Mouse (Mus musculus) heart, adult 2 months (tissue): ENCODE results near the gene Gm10643. TPM values are rescaled to one million over a fixed set of nuclear protein-coding genes. Genes with fewer than 3 reads are reported as not detected.
A peak's percentile ranks its signal among the peaks of the same experiment; 100 is the strongest.

Source experiments
- DNase-seq, 2 experiments: peaks; one replicate each; pipeline ENCODE4 v3.0.0; 2021
- H3K27ac ChIP-seq: fragments of 200-600 bp; 2 replicates; pipeline ENCODE4 v1.8.1; 2022
- H3K27me3 ChIP-seq: fragments of 200-500 bp; 2 replicates; pipeline ENCODE4 v1.6.1; 2012; ENCODE audit warnings: mild to moderate bottlenecking, low read length, inconsistent platforms, mixed read lengths; ENCODE audit not compliant: control insufficient read depth, insufficient read depth
- H3K36me3 ChIP-seq: fragments of 200-500 bp; 2 replicates; pipeline ENCODE4 v1.6.1; 2012; ENCODE audit warnings: low read length, inconsistent platforms; ENCODE audit not compliant: control insufficient read depth, insufficient read depth
- H3K4me1 ChIP-seq: fragments of 200-500 bp; 2 replicates; pipeline ENCODE4 v1.6.1; 2011; ENCODE audit warnings: low read length; ENCODE audit not compliant: control insufficient read depth, insufficient read depth
- H3K4me3 ChIP-seq: fragments of 200-600 bp; 2 replicates; pipeline ENCODE4 v1.8.1; 2022
- H3K79me2 ChIP-seq: fragments of 200-500 bp; replicated peaks from 2 replicates; pipeline ENCODE4 v1.6.1; 2012; ENCODE audit warnings: mild to moderate bottlenecking, inconsistent platforms, low read length, moderate library complexity, mixed read lengths; ENCODE audit not compliant: control insufficient read depth, insufficient read depth
- H3K9ac ChIP-seq: fragments of 200-500 bp; 2 replicates; pipeline ENCODE4 v1.6.1; 2012; ENCODE audit warnings: low read depth, mild to moderate bottlenecking, control low read depth, inconsistent platforms, low read length, mixed read lengths
- CTCF ChIP-seq: fragments of 200-600 bp; IDR thresholded peaks from 2 replicates; pipeline ENCODE4 v1.8.1; 2022; ENCODE audit warnings: antibody characterized with exemption, mild to moderate bottlenecking, moderate library complexity
- EP300 ChIP-seq: fragments of 200-500 bp; IDR thresholded peaks from 2 replicates; pipeline ENCODE4 v1.6.1; 2011; ENCODE audit warnings: low read depth, low read length, control low read depth; ENCODE audit not compliant: insufficient read depth
- POLR2A ChIP-seq: fragments of 200-500 bp; IDR thresholded peaks from 2 replicates; pipeline ENCODE4 v1.6.1; 2011; ENCODE audit warnings: mild to moderate bottlenecking, low read depth, low read length, control low read depth; ENCODE audit not compliant: insufficient read depth
- whole genome bisulfite sequencing: fragments of 180-500 bp; shearing (Covaris S2); methylation state at CpG from one replicate; pipeline ENCODE4 v1.1.7; 2018; 5-methylcytosine and 5-hydroxymethylcytosine counted together
- intact Hi-C: fragments of 180-260 bp; cut with DNase I; formaldehyde crosslinking; loops from one replicate; pipeline ENCODE4 v1.15.1; 2025
- polyA plus RNA-seq: library from polyadenylated mRNA; depleted of rRNA; stranded (reverse); fragments of >200 nt; gene quantifications from 2 replicates; pipeline ENCODE4 v1.2.3, GENCODE M21; 2012
- total RNA-seq, 2 experiments: library from RNA; stranded (reverse); gene quantifications; 2 replicates each; pipeline ENCODE4 v1.2.3; 2021

The Gm10643 gene
- total and polyA plus RNA-seq, 3 experiments: 2.1 to 4.8 (median 3.6) TPM

DNA sequence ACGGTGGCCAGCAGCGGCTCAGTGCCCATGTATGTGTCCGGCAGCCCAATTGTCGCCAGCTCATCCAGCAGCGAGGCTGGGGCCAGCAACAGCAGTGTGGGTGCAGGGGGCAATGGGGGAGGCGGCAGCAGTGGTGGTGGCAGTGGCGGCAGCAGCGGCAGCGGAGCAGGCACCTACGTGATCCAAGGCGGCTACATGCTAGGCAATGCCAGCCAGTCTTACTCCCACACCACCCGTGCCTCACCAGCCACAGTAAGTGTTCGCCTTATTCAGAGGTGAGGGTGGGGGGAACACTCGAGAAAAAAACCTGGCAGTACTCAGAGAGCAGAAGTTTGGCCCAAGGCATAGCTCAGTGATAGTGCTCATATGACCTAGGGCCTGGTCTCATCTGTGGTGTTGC lies 22.9 kb upstream of the Gm10643 start:
- no peaks in the 10 kb centered on the region for H3K79me2 ChIP-seq
- no peak for DNase-seq
- 93% methylated on average over 14 of the region's 14 CpGs for WGBS

DNA sequence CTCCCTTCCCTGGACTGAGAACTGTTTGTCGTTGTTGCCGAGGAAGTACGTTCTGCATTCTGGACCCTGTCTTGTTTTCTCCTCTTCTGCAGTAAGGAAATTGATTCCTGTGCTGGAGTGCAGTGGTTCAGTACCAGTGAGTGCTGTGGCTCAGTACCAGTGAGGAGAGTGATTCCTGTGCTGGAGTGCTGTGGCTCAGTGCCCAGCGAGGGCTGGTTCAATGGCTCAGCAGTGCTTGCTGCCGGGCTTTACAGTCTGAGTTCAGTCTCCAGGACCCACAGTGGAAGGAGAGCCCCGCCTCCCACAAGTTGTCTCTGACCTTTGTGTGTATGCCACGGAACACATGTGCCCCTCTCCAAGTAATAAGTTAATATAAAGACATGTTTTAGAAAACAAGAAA lies 22.2 kb upstream of the Gm10643 start:
- intact Hi-C loops: no loop called here
- TF ChIP-seq EP300: no peak
- no peak for TF ChIP-seq CTCF
- TF ChIP-seq POLR2A: no peak
- H3K36me3 ChIP-seq: no peaks in the 10 kb centered on the region

More for the DNA sequence above, 22.9 kb upstream of the Gm10643 start:
- Histone ChIP-seq H3K9ac (no peak overlapping the region), H3K27ac (no peak overlapping the region), H3K36me3 (no peaks in the 10 kb centered on the region), H3K4me3 (no peak overlapping the region), H3K27me3 (no peaks in the 10 kb centered on the region), H3K4me1 (peaks cover 3% of the 10 kb centered on the region; the same call in 1 of the 2 replicates)
- TF ChIP-seq EP300: no peak
- no peak for TF ChIP-seq POLR2A
- TF ChIP-seq CTCF: no peak
- intact Hi-C loops: no loop called here

GRCm38 (mm10) chr8:84084341-84085115 lies 19.6 kb upstream of the Gm10643 start:
- WGBS: 85% methylated on average over 42 of the region's 42 CpGs
- no peaks in the 10 kb centered on the region for H3K79me2 ChIP-seq
- DNase-seq: no peak
- TF ChIP-seq EP300 (no peak), CTCF (no peak), POLR2A (no peak)
- no peak overlapping the region for H3K4me3 ChIP-seq
- no peak overlapping the region for H3K27ac ChIP-seq
- H3K27me3 ChIP-seq: no peaks in the 10 kb centered on the region
- no peak overlapping the region for H3K9ac ChIP-seq
- no peaks in the 10 kb centered on the region for H3K36me3 ChIP-seq
- intact Hi-C loops: no loop called here
- H3K4me1 ChIP-seq: peaks cover 1% of the 10 kb centered on the region; the same call in 1 of the 2 replicates

More for the DNA sequence above, 22.2 kb upstream of the Gm10643 start:
- no peaks in the 10 kb centered on the region for H3K27me3 ChIP-seq
- no peak overlapping the region for H3K27ac ChIP-seq
- WGBS: 89% methylated on average over 7 of the region's 7 CpGs
- no peak for DNase-seq
- no peak overlapping the region for H3K9ac ChIP-seq
- H3K4me3 ChIP-seq: no peak overlapping the region
- no peaks in the 10 kb centered on the region for H3K79me2 ChIP-seq
- H3K4me1 ChIP-seq: peaks cover 3% of the 10 kb centered on the region; the same call in 1 of the 2 replicates

DNA sequence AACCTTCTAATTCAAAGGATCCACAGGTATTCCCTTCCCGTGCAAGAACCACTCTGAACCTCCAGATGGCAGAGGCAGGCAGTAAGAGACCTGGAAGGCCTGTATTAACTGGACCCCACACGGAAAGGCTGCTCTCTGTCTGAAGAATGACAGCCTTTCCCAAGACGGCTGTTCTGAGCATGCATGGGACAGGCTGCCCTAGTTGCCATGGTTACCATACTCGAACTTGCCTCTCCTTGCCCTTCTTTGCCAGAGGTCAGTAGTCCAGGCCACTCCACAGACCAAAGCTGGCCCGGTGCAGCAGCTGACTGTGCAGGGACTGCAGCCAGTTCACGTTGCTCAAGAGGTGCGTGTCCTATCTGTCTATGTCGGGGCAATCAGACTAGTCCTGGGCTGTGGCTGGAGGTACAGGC lies 18.9 kb upstream of the Gm10643 start:
- Histone ChIP-seq H3K27me3 (no peaks in the 10 kb centered on the region), H3K79me2 (no peaks in the 10 kb centered on the region), H3K27ac (no peak overlapping the region), H3K36me3 (no peaks in the 10 kb centered on the region), H3K4me3 (no peak overlapping the region), H3K9ac (no peak overlapping the region), H3K4me1 (peaks cover 1% of the 10 kb centered on the region; the same call in 1 of the 2 replicates)
- intact Hi-C loops: no loop called here
- no peak for TF ChIP-seq POLR2A
- TF ChIP-seq CTCF: peak; percentile 44
- WGBS: 47% methylated on average over 8 of the region's 8 CpGs
- DNase-seq: peak; percentile 51 to 73

- H3K4me1 ChIP-seq: peaks cover 1% of the 10 kb centered on the region; the same call in 1 of the 2 replicates
- no peaks in the 10 kb centered on the region for H3K79me2 ChIP-seq
- H3K36me3 ChIP-seq: no peaks in the 10 kb centered on the region
- no peak overlapping the region for H3K27ac ChIP-seq
- H3K9ac ChIP-seq: no peak overlapping the region
- no peak overlapping the region for H3K4me3 ChIP-seq
- 85% methylated on average over 5 of the region's 5 CpGs for WGBS
- intact Hi-C loops: no loop called here
- DNase-seq: no peak
- TF ChIP-seq POLR2A (no peak), EP300 (no peak), CTCF (no peak)
- no peaks in the 10 kb centered on the region for H3K27me3 ChIP-seq
Observed at GRCm38 (mm10) chr8:84079206-84079605, 14.3 kb upstream of the Gm10643 start.

DNA sequence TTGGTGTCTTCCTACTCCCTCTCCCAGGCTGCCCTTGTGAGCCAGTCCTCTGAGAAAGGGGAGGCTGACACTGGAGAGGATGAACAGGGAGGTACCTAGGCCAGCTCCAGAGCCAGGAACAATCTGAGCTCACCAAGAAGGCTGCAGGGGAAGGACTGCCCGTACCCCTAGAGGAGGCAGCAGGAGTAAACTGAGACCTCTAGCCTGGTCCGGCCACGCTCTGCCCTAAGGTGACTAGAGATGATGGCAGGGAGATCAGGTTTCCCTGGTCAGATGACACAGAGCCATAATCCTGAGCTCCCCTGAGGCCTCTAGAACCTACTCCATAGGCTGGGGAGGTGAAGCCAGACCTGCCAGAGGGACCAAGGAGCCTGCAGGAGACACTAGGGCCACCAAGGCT lies 11.9 kb upstream of the Gm10643 start:
- Histone ChIP-seq H3K27me3 (no peaks in the 10 kb centered on the region), H3K79me2 (no peaks in the 10 kb centered on the region), H3K27ac (no peak overlapping the region), H3K9ac (no peak overlapping the region), H3K4me1 (peaks cover 10% of the 10 kb centered on the region), H3K36me3 (no peaks in the 10 kb centered on the region), H3K4me3 (no peak overlapping the region)
- TF ChIP-seq CTCF: no peak
- intact Hi-C loops: no loop called here
- 86% methylated on average over 3 of the region's 3 CpGs for WGBS
- DNase-seq: no peak
